Mouse (Mus musculus): ENCODE results near the gene Ppil6.

The Ppil6 gene

DNA sequence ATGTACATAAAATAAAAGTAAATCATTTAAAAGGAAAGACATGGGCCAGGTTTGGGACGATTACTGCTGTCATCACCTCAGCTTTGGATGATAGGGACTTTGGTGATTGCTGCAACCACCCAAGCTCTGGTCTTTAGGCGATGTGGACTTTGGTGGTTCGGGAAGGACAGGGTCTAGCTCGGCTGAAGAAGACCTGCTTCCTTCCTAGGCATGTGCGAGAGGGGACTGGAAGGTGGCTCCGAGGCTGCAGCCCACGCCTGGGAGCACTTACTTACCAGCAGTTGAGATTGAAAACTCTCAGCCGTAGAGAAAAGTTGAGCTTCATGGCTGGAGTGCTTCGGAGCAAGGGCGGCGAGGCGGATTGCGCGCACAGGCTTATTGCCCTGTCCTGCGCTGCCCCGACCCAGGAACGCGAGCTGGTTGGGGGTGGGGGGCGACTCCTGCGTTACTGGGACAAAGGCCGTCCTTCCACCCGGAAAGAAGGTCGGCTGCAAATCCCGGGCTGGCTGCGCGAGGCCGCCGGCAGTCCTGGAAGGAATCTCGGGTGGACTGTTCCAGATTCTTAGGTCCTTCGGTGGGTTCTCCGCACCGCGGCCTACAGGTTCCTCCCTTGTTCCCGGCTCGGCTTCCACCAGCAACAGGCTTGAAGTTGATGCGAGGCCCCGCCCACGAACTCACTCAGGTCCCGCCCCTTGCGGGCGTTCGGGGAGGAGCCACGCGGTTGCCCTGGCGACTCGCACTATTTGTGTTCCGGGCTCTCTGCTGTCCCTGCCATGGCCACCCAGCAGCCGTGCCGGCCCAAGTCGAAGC, at the start of gene Ppil6, which contains the start of gene Smpd2:
TSS of gene Ppil6 (plus strand) at position 732 of the 810 bp plus-strand sequence.
TSS of gene Smpd2 (minus strand) at position 662 of the 810 bp plus-strand sequence.
- DNase-seq: peak; percentile 92

DNA sequence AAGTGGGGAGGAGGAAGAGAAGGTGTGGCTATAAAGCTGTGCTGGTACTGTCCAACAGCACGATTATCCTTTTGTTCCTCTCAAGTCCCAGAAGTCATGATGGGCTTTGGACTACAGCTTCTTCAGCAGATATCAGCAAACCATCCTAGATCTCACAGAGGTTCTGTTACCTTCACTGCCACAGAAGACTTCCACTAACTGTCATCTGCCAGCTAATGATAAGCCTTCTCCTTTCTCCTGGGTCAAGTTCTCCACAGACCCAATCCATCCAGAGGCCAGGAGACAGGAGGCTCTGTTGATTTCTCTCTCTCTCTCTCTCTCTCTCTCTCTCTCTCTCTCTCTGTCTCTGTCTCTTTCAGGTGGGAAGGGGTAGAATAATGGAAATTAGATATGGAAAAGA, 42.0 kb upstream of the Ppil6 start:
- no peak for DNase-seq

DNA sequence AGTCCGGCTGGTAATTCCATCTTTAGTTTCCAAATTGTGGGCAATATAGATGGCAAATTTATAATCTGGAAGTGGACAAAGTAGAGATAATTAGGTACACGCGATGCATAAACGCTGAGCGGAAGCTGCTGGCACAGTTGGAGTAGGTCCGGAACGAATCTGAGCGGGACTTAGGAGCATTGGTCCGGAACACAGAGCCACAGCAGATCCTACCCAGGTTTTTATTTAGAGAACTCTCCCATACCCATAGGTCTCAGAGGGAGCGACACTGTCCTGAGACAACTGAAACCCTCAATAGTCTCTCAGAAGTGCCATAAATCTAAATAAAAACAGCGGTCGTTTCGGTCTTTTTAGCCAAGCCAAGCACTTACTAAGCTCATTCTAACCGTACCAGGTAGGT, 40.6 kb upstream of the Ppil6 start:
- peak; percentile 33 for DNase-seq

DNA sequence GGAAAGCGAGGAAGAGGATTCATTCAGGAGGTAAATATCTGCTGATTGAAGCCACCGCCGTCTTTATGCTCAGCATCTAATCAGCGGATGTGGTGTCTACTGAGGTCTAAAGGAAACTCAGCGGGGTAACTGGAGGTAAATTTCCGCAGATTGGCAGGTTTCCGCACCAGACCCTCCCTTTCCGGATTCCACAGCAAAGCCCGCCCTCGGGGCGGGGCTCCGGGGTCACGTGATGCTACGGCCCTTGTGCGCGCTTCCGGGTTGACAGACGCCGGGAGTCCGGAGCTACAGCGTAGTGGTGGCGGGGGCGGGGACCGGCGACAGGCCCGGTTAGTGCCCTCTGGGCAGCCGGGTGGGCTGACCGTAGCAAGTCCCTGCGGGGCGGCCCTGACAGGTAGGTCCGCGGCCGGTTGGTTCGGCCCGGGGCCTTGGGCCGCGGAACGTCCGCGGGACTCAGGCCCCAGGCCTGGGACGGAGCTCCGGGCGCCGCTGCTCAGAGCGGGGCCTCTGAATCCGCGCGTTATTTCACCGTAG, 40.0 kb upstream of the Ppil6 start, which contains the start of gene Zbtb24:
TSS of gene Zbtb24 (plus strand) at position 247 of the 534 bp plus-strand sequence.
- DNase-seq: peak; percentile 93

DNA sequence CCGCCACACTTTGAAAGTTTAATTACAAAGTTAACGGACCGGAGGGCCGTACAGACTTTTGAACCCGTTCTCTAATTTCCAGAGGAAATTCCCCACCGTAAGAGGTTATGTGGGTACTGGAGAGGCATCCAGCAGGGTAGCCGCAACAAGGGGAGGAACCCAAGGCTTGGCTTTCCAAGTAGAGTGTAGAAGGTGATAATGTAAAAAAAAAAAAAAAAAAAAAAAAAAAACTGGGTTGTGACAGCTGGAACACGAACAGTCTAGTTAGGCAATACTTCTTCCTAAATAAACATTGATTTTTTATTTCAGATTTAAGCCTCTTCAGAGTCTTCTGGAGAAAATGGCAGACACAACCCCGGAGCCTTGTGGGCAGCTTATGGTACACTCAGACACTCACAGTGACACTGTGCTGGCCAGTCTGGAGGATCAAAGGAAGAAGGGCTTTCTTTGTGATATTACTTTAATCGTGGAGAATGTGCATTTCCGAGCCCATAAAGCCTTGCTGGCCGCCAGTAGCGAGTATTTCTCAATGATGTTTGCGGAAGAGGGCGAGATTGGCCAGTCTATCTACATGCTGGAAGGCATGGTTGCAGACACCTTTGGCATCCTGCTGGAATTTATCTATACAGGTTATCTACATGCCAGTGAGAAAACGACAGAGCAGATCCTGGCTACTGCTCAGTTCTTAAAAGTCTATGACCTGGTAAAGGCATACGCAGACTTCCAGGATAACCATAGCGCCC, 39.3 kb upstream of the Ppil6 start:
- DNase-seq: no peak

DNA sequence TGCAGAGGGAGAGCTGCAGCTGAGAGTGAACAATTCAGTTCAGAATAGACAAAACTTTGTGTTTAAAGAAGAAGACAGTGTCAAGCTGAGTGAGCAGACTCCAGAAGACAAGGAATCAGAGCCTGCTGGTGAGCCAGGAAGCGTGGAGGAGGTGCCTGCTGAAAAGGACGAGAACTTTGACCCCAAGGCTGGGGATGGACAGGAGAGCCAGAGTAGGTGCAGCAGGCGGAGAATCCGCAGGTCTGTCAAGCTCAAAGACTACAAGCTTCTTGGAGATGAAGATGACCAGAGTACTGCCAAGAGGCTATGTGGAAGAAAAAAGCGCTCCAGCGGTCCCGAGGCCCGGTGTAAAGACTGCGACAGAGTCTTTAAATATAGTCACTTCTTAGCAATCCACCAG, 38.6 kb upstream of the Ppil6 start:
- DNase-seq: no peak

DNA sequence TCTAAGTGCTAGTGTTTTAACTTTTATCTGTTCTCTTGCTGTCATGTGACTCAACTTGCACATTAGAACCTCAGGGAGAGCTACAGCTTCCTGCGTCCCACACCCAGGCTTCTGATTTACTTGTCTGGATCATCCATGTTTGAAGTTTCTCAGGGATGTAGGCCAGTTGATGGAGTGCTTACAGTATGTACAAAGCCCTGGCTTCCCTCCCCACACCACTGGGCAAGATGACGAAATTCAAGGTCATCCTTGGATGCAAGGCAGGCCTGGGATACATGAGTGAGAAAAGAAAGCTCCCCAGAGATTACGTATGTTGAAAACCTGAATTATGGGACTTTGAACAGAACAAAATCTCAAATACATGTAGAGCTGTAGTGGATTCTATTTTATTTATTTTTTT, 37.4 kb upstream of the Ppil6 start:
- no peak for DNase-seq

DNA sequence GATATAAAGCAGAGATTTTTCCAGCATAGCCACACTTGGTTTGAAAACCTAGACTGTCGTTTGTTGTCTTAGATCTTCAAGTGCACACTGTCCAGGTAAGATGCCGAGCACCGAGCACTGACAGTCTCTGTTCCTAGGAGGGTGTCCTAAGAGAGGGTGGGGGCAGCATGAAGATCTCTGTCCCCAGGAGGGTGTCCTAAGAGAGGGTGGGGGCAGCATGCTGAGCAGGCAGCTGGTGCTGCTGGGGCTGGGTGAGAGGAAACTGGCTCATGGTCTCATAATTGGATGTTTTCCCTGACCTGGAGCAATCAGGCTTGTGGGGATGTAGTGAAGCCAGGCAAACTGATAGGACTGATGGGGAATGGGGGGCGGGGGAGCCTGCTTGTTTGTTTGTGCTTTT, 30.2 kb upstream of the Ppil6 start:
- DNase-seq: no peak

DNA sequence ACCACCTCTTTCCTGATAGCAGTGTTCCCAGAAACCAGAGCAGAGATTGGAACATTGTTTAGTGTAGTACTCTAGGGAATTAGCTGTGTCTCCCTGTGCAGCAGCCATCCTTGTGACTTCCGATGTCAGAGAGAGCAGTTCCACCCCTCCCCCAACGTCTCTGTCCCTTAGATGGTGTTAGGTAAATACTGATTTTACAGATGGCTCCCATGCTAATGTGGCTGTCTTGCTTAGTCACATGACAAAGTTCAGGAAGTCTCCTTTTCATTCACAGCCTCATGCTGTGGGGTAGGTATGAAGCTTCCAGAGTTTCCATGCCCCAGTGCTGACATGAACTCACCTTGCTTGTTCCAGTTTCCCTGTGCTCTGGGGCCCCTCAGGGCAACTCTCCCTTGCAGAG, 29.7 kb upstream of the Ppil6 start:
- no peak for DNase-seq

DNA sequence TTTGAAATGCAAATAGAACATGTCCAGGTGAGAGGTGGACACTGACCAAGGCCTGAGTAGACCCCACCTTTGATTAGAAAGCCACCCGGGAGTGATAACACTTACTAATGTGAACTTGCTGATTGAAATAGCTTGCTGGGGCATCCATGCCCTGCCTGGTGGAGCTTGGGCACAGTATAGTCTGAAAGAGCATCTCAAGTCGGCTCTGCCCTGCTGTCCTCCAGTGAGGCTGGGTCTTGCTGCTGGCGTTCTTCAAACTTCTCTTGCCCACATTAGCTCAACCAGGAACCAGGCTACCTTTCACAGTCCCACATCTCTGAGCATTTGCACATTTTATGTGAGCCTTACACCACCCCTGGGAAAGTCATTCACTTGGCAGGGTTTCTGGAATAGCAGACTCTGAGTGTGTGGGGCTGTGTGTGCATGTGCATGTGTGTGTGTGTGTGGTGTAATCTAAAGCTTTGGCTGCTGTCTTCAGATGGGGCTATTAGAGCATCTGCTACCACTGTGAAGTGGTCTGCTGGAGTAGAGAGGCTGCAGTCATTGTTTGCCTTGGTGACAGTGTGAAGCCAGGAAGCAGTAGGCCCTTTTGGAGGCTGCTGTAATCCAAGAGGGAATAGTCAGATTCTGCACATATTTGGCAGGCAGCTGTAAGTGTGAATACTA, 29.0 kb upstream of the Ppil6 start:
- no peak for DNase-seq

DNA sequence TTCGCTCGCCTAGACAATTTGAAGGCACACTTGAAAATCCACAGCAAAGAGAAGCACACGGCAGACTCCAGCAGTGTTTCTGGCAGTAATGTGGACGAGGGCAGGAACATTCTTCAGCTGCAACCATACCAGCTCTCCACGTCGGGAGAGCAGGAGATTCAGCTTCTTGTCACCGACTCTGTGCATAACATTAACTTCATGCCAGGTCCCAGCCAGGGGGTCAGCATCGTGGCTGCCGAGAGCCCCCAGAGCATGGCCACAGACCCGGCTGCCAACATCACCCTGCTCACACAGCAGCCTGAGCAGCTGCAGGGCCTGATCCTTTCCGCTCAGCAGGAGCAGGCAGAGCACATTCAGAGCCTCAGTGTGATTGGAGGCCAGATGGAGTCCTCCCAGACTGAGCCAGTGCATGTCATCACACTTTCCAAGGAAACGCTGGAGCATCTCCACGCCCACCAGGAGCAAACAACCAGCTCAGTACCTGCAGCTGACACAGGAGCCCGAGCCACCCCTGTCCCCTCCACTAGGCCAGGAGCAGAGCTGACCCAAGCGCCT, 25.8 kb upstream of the Ppil6 start:
- DNase-seq: no peak

DNA sequence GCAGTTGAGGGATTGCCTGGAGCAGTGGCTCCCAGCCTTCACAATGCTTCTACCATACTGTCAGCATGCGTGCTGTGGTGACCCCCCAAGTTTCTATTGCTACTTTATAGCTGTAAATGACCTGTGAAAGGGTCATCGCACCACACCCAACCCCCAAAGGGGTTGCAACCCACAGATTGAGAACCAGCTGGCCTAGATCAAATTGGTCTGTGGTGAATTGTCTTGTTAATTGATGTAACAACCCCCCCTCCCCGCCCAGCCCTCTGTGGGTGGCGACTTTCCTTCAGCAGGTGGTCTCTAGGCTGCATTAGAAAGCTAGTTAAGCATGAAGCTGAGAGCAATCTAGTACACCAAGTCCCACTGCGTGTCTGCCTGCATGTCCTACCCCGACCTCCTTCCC, 22.9 kb upstream of the Ppil6 start:
- no peak for DNase-seq

DNA sequence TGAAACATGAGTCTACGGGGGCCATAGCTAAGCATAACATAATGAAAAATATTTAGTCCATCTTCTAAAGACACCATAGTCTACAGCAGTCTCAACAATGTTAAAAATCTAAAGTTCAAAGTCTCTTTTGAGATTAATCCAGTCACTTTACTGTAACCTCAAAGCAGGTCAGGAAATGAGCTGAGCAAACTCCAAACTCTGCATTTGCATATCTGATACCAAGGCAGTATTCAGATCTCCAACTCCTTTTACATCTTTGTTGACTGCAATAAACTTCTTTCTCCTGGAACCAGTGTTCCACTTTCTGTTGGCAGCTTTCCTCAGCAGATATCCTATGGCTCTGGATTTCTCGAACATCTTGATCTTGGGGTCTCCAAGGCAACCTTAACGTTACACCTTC, 19.5 kb upstream of the Ppil6 start:
- no peak for DNase-seq

DNA sequence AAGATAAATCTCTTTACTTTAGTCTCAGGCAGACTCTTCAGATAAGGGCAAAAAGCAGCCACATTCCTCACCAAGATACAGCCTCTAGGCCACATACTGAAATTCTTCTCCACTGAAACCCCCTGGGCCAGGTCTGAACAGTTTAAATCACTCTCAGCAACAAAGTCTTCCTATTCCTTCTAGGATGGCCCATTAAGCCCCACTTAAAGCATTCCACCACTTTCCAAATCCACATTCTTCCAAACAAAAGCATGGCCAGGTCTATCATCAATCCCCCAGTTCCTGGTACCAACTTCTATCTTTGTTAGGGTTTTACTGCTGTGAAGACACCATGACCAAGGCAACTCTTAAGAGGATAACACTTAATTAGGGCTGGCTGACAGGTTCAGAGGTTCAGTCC, 17.7 kb upstream of the Ppil6 start:
- DNase-seq: no peak

DNA sequence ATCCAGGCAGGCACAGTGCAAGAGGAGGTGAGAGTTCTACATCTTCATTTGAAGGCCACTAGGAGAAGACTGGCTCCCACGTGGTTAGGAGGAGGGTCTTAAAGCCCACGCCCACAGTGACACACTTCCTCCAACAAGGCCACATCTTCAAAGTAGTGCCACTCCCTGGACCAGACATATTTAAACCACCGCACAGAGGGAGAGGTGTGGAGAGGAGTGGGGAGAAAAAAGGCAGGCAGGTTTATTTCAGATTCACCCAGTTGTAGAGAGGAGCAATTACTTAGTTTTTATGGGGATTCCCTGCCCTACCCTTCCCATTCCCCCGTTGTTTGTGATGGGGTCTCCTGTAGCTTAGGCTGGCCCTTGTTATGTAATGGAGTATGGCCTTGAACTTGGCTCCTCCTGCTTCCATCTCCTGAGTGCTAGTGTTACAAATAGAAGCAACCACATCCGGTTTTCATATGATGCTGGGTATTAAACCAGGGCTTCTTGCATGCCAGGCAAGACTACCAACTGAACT, 17.2 kb upstream of the Ppil6 start:
- no peak for DNase-seq

DNA sequence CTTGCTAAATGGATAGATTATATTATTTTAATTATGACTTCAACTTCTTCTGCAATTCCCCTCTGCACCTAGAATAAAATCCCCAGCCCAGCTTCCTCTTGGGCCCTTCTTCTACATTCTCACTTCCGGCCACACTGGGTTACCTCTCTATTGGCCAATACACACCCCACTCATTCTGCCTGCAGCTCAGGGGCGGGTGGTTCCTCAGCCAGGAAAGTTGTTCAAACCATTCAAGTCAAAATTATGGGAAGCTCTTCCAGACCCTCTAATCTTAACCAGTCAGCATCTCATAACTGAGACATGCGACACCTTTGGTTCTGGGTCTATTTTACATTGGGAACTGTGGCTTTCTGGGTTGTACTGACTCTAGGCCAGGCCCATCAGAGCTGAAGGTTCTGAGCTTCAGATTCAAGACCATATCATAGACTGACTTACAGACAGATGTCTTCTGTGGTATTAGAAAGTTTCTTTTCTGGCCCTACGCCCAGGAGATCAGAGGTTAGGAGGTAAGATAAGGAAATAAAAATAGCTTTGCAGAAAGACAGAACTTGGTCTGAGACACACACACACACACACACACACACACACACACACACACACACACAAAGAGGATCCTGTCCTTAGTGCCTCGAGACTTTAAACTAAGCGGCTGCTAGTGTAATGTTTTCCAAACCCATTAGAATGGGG, 16.3 kb upstream of the Ppil6 start:
- no peak for DNase-seq

DNA sequence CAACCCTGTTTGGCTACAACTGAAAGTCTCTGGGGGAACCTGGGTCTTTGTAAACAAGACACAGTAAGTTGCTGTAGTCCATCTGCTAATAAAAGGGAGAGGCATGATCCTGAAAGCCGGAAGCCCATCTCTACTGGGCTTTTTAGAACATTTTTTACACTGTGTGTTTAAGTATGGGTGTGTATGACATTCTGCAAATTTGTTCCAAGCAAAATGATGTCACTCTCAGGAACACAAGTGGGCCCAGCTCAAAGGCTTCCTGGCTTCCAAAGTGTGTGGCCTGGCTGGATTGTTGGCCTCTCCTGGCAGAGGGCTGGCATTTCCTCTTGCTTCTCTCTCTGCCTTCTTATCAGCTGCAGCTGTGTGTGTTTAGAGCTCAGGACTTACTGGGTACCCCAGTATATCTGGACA, 15.3 kb upstream of the Ppil6 start:
- no peak for DNase-seq

DNA sequence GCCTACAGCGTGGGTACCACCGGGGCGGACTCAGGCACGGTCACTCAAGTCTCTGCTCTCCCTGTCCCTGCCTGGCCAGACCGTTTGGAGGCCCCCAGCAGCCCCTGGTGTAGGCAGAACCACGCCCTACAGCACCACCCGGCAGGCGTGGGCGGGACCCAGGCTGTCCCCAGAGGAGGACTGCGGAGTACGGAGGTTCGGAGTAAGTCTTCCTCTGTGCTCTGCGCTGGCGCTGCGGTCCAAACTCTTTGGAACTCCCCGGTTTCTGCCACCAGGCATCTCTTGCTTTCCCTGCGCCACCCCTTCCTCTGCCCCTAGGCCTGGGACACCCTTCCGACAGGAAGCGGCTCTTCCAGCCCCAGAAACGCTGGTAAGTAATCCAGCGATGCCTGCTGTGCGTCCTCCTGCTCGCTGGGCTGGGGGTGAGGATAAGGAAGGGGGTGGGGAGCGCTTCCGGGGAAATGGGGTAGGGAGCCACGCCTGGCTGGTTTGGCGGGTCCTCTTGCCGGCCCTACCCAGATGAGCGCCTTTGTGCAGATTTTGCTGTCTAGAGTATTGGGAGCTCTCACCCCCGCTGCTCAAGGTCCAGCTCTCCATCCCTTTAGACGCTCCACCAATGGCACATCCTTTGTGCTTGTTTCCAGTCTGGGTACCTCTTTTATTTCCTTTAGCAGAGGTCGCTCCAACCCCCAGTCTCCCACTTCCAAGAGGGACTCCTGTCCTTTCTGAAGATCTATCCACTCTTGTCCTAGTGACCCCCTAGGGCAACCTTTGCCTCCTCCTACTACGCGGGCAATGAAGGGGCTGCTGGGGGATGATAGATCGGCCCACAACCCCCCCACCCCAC, 13.8 kb upstream of the Ppil6 start, which contains the start of gene Mical1:
TSS of gene Mical1 (plus strand) at position 144 of the 847 bp plus-strand sequence.
- DNase-seq: peak; percentile 51

DNA sequence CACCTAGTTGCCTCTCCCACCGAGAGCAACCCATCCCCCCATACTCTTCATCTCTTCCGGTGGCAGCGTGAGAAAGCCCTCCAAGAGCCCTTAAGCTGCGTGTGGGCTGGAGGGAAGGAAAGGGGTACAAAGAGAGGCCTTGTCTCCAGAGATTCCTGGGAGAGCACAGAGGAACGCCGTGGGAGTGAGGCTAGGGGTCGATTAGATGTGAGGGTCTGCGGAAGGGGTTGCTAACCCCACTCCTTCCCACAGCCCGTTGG, 13.3 kb upstream of the Ppil6 start:
- no peak for DNase-seq

DNA sequence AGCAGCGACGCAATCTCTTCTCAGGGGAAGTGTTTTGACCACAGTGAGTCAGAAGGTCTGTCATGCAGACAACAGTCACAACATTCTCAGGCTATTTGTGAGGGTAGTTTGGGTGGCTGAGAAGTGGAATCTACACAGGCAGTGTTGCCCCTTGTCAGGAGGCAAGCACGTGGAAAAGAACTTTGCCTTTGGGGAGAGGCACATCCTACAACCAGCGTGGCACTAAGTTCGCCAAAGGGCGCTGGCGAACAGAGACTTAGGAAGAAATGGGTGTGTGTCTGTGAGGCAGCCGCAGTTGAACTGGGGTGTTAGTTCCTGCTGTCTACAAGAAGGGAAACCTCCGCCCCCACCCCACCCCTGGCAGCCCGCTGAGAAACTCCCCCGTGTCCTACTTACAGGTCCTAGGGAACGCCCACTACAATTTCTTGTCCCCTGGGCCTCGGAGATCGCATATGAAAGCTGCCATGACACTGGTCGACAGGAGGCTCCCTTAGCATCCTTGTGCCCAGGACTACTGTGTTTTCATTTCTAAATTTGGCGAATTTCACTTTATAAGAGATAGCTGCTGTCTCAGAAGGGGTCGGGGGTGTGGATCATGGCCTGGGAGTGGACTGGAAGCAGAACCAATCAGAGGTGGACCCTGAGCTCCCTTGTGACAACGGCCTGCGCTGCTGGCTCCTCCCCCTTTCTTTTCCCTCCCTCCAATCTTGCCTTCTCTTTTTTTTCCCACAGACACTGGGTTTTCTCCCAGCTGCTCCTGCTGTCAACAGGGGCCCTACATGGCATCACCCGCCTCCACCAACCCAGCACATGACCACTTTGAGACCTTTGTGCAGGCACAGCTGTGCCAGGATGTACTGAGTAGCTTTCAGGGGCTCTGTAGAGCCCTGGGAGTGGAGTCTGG, 12.7 kb upstream of the Ppil6 start:
- DNase-seq: peak; percentile 45
